Mouse (Mus musculus): Measurements from ENCODE around the gene Ermard.
"Not testable (repeated sequence)": the region's sequence is repeated elsewhere in the genome, so short reads cannot be mapped to it uniquely, and the experiment has no call there.

Ermard gene

GRCm38 (mm10) chr17:15041175-15041729 is at the start of gene Ermard, which contains the start of the genes Tcte3 and Gm3448:
Ermard (plus strand) TSS chr17:15041208.
Tcte3 (minus strand) TSS chr17:15041488.
Gm3448 (minus strand) TSS chr17:15041537.
- DNase-seq, result peak; percentile 7 to 54

- DNase-seq, result not testable (repeated sequence)
Observed at GRCm38 (mm10) chr17:14992522-14993138, 48.4 kb upstream of the Ermard start.

- DNase-seq, result not testable (repeated sequence)
Observed at GRCm38 (mm10) chr17:14993139-14993832, 47.7 kb upstream of the Ermard start.

- DNase-seq, result not testable (repeated sequence)
Observed at GRCm38 (mm10) chr17:14994140-14994539, 46.9 kb upstream of the Ermard start.

- DNase-seq, result not testable (repeated sequence)
Observed at GRCm38 (mm10) chr17:15000047-15000446, 41.0 kb upstream of the Ermard start.

GRCm38 (mm10) chr17:15009088-15009487 is 31.9 kb upstream of the Ermard start:
- DNase-seq, result not testable (repeated sequence)

- DNase-seq, result not testable (repeated sequence)
Observed at GRCm38 (mm10) chr17:15009706-15010413, 31.1 kb upstream of the Ermard start, which contains the start of gene Gm3435. Gm3435 (plus strand) TSS chr17:15010176.

- peak; percentile 1 to 20 for DNase-seq
Observed at GRCm38 (mm10) chr17:15021503-15022220, 19.3 kb upstream of the Ermard start.

GRCm38 (mm10) chr17:15023878-15024492 is 17.0 kb upstream of the Ermard start:
- DNase-seq, result not testable (repeated sequence)

GRCm38 (mm10) chr17:15024502-15025193 is 16.4 kb upstream of the Ermard start:
- DNase-seq, result not testable (repeated sequence)

GRCm38 (mm10) chr17:15025513-15025912 is 15.5 kb upstream of the Ermard start:
- DNase-seq, result not testable (repeated sequence)

GRCm38 (mm10) chr17:15031414-15031813 is 9.6 kb upstream of the Ermard start:
- DNase-seq, result not testable (repeated sequence)

- DNase-seq, result not testable (repeated sequence)
Observed at GRCm38 (mm10) chr17:15040455-15040854, 553 bp upstream of the Ermard start.

- not testable (repeated sequence) for DNase-seq
Observed at GRCm38 (mm10) chr17:15050338-15050737, 9.3 kb downstream of the Ermard start.

- not testable (repeated sequence) for DNase-seq
Observed at GRCm38 (mm10) chr17:15052766-15053165, 11.8 kb downstream of the Ermard start.

- DNase-seq, result not testable (repeated sequence)
Observed at GRCm38 (mm10) chr17:15053183-15053828, 12.3 kb downstream of the Ermard start.

- not testable (repeated sequence) for DNase-seq
Observed at GRCm38 (mm10) chr17:15053829-15054200, 12.8 kb downstream of the Ermard start.

- no peak for DNase-seq
Observed at GRCm38 (mm10) chr17:15055925-15056324, 14.9 kb downstream of the Ermard start.

GRCm38 (mm10) chr17:15058161-15058591 is 17.2 kb downstream of the Ermard start:
- DNase-seq, result no peak

- no peak for DNase-seq
Observed at GRCm38 (mm10) chr17:15059646-15060045, 18.6 kb downstream of the Ermard start.

- no peak for DNase-seq
Observed at GRCm38 (mm10) chr17:15060356-15060755, 19.3 kb downstream of the Ermard start.

All from kidney, postnatal 25 days (tissue).